Mouse (Mus musculus): ENCODE measurements at regions not wholly inside any gene's neighbourhood (a gene's known extent, or its start where the extent isn't known, plus 50 kb on each side); places are given as distances from the start of the nearest gene placed in this dataset.

- intact Hi-C loops (cut with DNase I): no loop called here
- DNase-seq: no peak
Observed at GRCm38 (mm10) chr1:136777263-136777980, 152.7 kb downstream of the Zfp281 start.

- DNase-seq: no peak
- intact Hi-C loops (cut with DNase I): no loop called here
Observed at GRCm38 (mm10) chr1:136779384-136779783, 154.7 kb downstream of the Zfp281 start.

GRCm38 (mm10) chr1:136781561-136782025 is 156.9 kb downstream of the Zfp281 start:
- intact Hi-C loops (cut with DNase I): no loop called here

DNA sequence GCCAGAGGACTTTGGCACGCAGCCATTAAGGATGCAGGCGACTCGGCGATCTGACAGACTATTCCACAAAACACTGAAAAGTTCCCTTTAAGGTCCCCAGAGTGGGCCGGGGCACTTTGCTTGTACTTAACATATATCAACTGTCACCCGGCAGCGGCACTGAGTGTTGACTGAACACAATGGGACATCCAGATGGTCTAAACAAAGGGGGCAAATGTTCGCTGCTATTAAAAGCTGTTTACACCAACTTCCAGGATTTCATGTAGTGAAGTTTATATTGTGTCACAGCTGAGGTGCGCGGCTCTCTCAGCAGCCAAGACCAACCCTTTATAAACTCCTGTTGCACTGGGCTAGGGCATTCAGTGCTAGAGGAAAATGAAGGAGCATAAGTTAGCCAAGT is 157.6 kb downstream of the Zfp281 start:
- intact Hi-C loops (cut with DNase I): no loop called here
- DNase-seq: peak in 1 of 2 experiments; percentile 26

More at GRCm38 (mm10) chr1:136781561-136782025, 156.9 kb downstream of the Zfp281 start:
- peak in 1 of 2 experiments; percentile 9 for DNase-seq

GRCm38 (mm10) chr1:136784178-136784577 is 159.5 kb downstream of the Zfp281 start:
- intact Hi-C loops (cut with DNase I): no loop called here

DNA sequence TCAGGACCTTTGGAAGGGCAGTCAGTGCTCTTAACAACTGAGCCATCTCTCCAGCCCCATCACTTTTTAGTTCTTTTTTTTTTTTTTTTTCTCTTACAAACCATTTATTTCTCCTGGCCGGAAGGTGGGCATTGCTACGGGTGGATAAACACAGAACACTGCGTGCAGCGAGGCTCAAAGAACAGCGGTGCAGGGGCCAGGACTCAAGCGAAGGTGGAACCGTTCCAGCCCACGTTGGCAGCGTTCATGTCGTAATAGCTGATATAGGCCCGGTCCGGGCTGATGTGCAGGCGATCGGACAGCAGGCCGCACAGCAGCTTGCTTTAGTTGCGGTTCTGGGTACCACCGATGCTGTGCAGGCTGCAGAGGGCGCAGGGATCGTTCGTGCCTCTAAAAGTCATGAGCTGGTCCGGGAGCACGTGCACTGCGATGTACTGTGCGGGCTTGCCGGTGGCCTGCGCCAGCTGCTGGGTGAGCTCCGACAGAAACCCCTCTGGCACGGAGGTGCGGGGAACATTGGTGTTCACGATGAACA is 164.3 kb downstream of the Zfp281 start:
- intact Hi-C loops (cut with DNase I): no loop called here
- DNase-seq: no peak

More at GRCm38 (mm10) chr1:136784178-136784577, 159.5 kb downstream of the Zfp281 start:
- DNase-seq: peak in 1 of 2 experiments; percentile 9

DNA sequence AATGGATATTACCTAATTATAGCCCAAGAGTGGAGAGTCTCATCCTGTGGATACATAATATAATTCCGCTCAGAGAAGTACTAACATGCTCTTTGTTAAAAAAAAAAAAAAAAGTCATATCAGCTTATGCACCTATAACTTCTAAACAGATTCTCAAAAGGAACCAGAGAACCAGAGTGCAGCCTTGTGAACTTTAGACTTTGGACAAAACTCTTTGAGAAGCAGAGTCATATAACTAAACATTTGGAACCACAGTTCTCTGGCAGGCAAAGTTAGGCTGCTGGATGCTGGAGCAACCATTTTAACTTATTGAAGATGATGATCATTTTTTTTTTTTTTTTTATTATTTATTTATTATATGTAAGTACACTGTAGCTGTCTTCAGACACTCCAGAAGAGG is 166.9 kb downstream of the Zfp281 start:
- intact Hi-C loops (cut with DNase I): no loop called here
- no peak for DNase-seq

Small RNA genes in the stretch of these regions (microRNA-seq; reads per million reads assigned to microRNA genes)
- 0 reads per million in 2 experiments for gene Gm22132
